Mouse (Mus musculus) naive thymus-derived CD4-positive, alpha-beta T cell, adult 2 months (primary cell): ENCODE results near the gene Aff3.

Experiments used
- DNase-seq: peaks from one replicate; pipeline ENCODE4 v3.0.0-alpha.2; 2011; ENCODE audit warnings: low read depth

Aff3 gene

DNA sequence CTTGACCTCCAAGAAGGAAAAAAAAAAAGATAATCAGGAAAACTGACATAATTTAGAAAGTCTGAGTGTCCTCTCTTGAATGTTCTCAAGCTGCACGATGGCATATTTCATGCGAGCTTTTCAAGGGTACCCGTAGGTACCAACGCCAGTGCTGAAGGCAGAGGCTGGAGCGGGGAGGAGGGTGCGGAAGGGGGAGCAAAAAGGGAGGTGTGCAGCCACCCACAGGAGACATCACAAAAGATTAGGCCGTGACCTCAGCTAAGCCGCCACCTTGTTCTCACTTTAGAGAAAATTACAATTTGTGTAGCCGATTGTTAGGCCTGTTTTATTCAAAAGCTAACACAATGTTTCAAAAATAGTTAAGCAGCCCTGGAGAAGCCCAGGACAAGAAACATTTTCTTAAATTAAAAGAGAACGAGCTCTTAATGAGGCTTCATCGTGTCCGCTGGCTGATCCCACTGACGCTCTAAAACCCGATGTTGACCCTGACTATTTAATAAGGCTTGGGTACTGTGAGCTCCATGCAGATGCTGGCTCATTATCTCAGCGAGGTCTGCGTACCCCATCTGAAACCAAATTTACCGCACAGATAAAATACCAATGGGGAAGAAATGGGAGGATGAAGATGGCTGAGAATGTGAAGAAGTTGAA lies 274.4 kb downstream of the Aff3 start:
- DNase-seq: no peak

DNA sequence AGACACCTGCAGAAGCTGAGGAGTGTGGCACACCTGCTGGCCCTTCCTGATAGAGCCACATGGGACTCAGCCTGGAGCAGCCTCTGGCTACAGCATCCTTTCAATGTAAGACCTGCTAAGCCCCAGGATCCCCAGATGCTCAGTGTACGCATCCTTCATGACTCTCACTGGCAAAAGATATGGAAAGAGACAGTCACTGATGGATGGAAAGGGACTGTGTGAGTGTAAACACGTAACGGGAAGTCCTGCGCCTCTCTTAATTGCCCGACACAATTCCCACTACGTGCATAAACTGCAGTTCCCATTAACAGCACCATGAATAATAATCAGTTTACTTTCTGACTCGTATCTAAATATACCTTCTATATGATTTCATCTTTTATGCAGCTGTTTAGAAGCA lies 275.2 kb downstream of the Aff3 start:
- DNase-seq: no peak

DNA sequence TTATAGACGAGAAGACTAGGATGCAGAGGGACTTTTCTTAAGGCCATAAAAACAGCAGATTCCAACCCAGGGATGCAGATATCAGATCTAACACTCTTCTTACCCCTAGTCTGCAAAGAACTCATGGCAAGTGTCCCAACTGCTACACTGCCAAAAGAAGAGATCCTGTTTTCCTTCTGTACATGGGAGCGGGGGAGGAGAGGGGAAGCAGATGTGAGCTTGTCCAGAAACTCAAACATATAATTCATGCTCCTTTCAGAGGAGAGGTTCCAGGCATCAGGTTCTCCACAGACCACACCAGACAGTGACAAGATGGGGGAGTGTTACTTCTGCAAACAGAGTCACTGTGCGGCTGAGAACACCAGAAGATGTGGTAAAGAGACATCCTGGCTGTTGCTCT lies 276.3 kb downstream of the Aff3 start:
- no peak for DNase-seq

DNA sequence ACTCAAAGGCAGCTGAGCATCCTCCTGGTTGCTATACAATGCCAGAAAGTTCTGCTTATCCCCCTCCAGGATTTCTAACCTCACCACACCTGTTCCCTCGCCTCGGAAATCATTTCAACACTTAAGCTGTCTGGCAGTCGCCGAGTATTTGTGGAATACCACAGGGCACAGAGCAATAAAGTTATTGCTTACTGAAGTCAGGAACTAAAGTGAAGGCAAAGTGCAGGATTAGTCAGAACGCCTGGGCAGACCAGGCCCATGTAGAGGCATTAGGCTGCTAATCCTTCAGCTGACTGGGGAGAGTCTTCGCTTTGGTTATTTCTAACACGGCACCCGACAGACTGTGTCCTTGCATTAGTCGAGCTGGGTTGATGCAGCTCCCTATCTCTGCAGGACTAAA lies 277.3 kb downstream of the Aff3 start:
- no peak for DNase-seq

DNA sequence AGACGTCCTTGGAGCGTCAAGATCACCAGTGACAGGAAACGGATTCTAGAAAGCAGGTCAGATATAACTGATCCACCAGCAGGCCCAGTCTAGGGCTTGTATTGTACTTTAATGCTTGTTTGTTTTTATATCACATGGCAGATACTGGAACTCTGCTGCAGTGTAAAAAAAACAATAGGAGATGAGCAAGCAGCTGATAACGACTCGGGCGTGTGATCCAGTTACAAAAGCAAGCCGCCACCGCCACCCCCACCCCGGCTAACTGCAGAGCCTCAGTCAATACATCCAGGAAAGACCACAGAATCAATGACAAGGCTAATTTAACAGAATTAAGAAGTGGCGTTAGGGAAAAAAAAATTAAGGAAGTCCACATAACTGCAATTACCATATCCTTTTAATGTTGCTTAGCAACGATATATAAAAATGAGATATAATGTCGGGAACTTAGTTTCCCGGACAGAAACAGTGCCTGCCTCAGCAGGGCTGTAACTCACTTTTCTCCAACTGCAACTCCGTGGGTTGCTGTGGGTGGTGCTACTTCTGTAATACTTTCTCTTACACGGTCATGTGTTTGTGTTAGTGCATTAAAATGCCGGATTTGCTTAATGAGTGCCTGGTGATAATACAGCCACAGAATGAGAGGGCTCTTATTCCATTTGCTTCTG lies 280.2 kb downstream of the Aff3 start:
- DNase-seq: no peak

DNA sequence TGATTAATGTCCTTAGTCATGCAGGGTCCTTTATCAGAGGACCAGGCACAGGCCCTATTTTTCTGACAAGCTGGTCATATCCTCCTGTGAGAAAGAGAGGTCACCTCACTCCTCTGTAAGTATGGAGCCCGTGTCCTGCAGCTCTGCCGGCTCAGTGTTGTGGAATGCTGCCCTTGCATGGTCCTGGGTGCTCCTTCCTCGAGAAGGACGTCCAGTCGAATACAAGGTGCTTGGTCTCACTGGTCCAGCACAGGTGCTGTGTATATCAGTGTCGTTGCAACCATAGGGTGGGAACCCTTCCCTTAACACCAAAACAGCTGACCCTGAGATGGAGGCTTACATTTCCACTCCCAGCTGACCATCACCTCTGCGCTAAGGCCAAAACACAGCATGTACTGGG lies 280.7 kb downstream of the Aff3 start:
- DNase-seq: no peak

DNA sequence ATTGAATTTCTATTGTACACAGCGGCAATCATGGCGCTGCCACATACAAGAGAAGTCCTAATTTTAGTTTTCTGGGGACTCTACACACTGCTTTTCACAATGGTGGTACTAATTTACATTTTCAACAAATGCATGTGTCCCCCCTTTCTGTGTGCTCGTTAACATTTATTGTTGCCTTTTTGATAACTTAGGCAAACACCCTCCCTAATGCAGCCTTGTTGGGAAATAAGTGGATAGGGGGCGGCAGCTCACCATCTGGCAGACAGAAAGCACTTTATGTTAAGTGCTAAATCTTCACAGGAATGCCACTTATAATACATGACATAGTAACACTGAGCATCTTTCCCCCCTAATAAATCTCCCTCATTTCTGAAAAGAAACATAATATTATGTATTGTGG lies 282.1 kb downstream of the Aff3 start:
- no peak for DNase-seq

DNA sequence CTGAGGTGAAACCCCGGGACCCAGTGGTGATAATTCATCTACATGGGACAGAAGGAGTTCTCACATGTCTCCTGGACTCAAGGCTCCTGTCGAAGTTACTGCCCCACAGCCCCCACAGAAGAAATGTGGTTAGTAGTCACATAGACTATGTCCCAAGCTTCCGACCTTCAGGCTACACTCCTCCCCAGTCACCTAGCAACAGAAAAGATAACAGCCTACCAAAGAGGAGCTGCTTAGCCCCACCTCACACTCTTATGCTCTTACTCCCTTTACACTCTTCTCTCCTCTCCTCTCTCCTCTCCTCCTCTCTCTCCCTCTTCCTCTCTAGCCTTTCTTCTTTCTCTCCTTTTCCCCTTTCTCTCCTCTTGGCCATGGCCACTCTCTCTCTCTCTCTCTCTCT lies 286.8 kb downstream of the Aff3 start:
- no peak for DNase-seq

DNA sequence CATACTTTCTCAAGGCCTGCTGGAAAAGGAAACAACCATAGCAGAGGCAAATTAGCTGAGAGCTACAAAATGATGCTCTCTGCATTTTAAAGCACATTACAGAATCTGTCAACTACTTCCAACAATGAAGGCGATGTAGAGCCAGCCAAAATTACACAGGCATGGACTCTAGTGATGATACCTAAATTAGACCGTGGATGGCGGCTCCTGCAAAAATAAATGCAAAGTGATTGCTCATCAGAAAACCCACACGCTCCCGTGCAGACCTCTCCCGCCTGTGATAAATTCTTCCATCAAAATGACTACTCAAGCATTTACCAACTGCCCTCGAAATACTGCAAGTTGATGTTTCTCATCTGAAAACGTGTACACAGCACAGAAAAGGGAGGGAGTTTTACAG lies 295.6 kb downstream of the Aff3 start:
- DNase-seq: no peak

DNA sequence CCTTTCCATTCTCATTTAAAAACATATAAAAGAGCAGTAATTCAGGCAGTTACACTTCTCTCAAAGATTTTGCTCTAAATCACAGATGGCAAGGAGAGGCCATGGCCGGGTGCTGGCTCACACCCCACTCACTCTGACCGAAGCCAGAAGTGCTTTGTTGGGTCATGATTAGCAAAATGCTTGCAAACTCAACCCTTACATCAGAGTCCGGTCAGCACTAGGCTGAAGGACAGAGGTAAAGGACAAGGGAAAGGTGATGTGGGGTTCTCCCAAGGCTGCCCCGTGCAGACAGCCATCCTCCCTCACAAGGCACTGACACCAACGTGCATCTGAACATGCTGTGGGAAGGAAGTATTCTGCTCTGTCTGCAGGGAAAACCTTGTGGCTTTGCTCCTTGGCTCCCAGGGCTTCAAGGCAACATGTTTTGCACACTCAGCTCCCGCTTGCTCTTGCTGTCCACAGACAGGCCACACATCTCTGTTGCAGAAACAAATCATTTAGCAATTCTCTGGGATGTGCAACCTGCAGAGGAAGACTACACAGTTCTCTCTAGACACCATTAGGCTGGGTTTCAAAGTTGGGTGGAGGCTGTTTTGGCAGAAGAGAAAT lies 296.6 kb downstream of the Aff3 start:
- no peak for DNase-seq

DNA sequence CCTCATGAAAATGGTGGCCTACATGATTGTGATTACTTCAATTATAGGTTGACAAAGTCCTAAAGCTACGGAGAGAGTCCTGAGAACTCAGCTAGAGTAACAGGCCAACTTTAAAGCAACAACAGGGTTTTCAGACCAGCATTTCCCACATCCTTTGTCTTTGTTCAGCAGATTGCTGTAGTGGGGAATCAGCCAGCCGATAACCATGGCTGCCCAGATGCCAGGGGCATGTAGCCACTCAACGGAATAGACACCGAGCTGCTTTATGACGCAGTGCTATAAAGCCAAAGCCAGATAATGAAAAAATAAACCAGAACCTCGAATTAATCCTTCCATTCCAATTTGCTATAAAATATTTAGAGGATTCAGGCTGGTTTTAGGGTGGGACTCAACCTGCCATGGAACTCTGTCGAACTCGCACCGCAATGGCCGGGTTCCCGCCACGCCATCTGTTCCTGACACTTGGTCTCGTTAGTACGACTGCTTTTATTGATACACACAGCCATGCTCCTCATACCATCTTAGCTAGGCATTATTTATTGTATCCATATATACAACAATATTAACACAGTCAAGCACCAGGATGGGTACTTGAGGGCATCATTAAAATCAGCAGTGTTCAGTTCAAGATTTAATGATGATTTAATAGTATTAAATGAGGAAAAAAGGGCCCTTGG lies 297.2 kb downstream of the Aff3 start:
- DNase-seq: no peak

DNA sequence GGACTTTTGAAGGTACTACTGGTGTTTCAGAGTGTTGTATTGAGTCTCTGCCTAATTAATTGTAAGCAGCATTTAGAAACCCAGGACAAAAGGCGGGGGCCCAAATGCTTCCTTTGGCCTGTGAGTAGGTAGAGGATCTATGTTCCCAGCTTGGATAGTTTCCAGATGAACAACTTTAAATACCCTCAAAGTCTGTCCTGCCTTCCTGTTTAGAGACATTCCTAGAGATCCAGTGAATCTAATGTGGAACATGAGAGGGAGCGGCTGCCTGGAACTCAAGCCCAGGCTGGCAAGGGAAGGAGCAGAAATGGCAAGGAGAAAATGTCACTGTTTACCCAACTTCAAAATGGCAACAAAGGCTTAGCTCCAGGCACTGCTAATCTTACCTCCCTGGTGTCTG lies 300.9 kb downstream of the Aff3 start:
- DNase-seq: no peak

DNA sequence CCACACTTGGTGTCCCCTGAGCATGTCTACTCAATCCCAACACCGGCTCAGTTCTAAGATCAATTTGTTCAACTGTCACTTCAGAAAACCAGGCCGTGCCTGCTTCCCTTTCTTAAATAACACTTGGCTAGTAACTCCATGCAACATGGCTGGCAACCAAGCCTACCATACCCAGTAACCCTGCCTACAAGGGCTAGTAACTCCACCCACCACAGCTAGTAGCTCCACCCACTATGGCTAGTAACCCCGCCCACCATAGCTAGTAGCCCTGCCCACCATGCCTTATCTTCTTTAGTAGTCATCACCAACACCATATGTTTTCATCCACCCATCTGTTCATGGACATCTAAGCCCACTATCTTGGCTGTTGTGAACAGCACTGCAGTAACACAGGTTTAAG lies 302.5 kb downstream of the Aff3 start:
- peak; percentile 8 for DNase-seq

DNA sequence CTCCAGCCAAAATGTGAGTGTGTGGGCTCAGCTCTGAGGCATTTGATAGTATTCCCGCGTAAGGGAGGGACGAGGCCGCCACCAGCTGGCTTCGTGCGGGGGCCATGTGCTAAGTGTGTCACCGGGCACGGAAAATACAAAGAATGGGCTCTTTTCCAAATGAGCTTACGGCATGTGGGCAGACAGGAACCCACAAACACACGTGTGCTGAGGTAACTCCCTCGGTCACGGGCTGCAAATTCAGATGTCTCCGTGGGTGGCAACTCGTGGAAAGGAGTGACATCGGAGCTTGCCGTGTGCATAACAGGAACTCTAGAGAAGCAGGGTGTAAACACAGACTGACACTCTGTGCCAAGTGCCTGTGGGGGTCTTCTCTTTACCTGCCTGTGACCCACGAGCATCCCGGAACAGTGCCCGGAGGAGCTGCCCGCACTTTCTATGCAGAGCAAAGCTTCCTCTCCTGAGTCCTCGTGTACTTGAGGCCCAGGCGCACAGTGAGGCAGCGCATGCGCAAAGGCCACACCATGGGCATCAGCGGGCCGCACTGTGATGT lies 305.9 kb downstream of the Aff3 start:
- no peak for DNase-seq

DNA sequence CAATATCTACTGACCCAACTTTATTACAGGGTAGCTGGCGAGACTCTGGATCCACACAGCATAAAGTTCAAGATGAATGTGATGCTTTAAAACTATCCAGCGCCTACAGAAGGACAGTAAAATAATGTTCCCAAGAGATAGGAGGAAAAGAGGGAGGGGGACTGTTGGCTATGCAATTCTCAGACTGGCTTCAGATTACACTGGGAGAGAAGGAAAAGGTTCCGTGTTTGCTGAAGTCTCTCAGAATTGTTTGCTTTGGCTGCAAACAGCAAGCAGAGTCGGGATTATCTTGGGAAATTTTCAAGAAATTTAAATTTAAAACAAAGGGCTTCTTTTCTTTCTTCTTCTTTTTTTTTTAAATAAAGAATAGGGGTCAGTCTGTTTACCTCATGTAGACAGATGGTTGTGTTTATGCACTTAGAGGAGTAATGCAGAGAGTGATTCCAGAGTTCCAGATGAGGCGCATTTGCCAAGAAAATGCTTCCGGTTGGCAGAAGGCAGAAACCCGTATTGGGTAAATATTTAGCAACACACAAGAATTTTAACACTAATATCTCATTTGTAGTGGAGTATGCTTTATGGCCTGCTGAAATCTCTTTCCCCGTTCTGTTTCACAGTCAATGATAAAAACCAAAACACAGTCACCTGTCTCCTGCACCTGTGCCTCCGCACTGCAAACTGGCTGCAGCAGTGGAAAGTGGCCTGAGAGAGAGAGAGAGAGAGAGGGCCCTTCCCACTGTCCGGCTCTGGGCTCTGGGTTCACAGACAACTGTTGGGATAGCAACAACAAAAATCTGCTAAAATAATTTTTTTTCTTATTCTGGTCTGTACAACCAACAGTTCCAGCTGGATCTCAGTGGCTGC lies 306.6 kb downstream of the Aff3 start:
- DNase-seq: no peak

DNA sequence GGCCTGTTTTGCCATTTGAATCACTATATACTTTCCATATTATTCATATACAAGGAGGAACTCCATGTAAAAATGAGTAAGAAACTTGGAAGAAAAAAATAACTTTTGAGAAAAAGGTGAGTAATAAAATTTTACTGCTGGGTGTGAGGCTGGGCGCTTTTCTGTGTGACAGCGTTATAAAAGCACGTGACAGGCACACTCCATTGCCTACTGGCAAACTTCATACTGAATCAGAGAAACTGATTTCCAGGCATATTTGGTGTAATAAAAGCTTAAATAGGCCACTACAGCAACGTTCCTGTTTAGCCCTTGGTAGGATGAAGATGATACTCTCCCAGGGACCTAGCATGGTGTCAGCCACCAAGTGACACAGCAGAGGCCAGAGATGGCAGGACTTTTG lies 310.2 kb downstream of the Aff3 start:
- DNase-seq: no peak

DNA sequence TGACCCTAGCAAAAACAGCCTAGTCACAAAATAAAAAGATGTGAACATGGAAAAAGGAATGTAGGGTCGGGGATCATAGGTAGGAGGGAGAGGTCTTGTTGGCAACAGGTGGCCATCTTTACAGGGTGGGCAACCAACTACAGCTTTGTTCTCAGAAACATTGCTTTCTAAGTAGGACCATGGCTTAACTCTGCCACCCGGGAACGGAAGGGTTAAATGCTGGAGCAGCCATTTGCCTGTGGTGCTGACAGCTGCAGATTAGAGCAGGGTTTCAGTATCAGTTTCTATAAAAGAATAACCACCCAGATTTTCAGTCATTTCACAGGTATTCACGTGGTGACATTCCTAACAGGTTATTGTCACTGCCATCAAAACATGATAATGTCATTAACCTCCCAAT lies 317.4 kb downstream of the Aff3 start:
- no peak for DNase-seq

DNA sequence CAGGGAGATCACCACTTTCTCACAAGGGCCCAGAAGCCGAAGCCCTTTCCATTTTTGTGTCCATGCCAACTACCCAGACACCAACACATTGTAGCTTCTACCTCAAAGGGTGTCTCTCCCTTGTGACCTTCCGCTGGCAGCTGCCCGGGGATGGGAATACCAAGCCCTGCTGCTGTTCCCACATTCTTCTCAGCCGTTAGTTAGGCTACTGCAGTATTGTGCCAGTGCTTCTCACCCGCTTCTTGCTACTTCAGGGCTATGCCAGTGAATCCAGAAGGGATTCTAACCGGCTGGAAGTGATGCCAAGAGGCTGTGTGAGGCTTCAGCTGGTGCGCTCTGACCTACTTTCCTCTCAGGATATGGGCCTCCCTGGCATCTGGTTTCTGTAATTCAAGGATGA lies 330.5 kb downstream of the Aff3 start:
- no peak for DNase-seq

DNA sequence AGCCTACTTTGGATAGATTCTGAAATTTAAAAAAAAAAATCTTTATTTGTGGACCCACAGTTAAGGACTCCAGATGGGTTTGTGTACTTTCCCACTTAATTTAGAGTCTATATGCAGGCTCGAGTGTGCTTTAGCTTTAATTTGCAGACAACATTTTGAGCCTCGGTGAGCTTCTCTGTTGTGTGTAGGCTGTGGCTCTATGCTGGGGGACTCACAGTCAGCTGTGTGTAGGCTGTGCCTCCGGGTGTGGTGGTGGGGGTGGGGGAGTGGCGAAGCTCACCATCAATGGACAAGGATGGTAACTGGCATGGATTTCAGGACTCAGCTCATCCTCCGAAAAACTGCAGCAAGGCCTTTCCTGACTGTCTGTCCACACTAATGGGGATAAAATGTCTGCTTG lies 331.8 kb downstream of the Aff3 start:
- DNase-seq: no peak

DNA sequence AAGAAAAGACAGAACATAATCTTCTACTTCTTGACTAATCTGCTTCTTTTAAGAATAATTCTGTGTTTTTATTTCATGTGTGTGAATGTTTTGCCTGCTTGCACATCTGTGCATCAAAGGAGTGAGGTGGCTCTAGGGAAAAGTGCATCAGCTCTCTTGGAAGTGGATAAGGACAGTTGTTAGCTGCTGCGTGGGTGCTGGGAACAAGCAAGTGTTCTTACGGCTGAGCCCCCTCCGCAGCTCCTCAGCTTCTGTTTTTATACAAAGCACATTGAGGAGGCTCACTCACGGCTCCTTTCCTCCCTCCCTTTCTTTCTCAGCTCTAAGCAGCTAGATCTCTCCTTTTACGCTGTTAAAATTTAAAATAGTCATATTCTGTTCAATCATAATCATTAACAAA lies 340.5 kb downstream of the Aff3 start:
- DNase-seq: no peak

DNA sequence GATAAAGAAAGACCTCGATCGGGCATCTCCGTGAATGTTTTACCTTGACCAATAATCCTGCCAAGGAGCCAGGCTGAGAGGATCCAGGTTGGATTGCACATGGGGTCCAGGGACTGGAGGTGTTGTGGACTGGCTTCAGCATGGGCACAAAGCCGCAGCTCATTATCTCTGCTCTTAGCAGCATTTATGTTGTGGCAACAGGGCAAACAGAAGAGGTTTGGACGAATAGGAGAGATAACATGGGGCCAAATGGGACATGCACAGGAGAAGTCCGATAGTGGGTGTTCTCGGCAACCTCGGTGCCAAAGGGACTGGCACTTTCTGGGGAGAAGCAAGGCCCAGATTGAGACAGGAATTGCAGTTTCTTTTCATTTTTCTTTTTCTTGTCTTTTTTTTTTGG lies 342.9 kb downstream of the Aff3 start:
- no peak for DNase-seq

DNA sequence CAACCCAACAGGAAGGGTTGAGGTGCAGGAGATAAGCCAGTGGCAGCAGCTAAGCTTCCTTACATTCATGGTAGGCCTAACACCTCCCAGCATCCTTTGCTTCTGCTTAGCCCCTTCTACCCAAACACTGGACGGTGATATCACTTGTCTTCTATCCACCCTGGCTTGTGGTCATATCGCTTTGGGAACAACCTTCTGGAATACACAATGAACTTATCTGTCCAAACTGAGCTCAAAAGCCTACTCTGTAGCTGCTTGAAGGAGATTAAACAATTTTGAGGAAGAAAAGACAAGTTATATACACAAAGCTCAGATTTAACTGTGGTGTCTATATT lies 343.8 kb downstream of the Aff3 start:
- DNase-seq: no peak
